Comparison of ENCODE assay signal across 25 mouse cellular contexts in the genomic region with DNA sequence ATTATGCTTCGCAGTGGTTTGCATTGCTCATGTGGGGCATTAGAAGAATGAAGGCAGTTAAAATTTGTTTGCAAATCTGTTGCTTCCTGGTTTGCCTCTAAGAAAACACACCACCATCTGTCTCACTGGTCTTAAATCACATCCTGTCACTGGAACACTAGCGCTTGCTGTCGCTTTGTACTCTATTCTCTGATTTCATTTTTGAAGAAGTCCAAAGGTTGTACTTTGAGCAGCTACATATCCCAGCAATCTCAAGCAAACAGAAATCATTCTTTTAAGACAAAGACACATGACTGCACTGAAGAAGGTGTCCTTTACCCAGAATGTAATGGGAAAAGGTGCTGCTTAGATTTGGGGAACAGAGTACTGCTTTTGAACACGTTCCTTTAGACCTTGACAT.
"Had no signal": no experiment of that assay in that cellular context is flagged by ENCODE, and none has a peak within 500 bp of the region (broad histone marks: within the 10 kb centered on the region; RNA-seq: fewer than 3 reads in every experiment).

No protein-coding gene starts in this region.

- H3K27ac ChIP-seq: gastrocnemius, adult 2 months; heart, embryonic 10.5 days; hindbrain, embryonic 10.5 days; hindbrain, embryonic 12.5 days; hindbrain, embryonic 14.5 days; kidney, embryonic 15.5 days; limb, embryonic 13.5 days; limb, embryonic 15.5 days; liver, embryonic 13.5 days; liver, embryonic 15.5 days had no signal

- ATAC-seq: hindbrain, embryonic 16.5 days; inflammation-experienced regulatory T-cells, adult 6 months; liver, postnatal 0 days had no signal

- DNase-seq: gastrocnemius, adult 2 months; gastrocnemius, postnatal 10 days; gastrocnemius, postnatal 25 days; heart, adult 18-20 months; heart, postnatal 10 days; heart, postnatal 4 days; kidney, adult 18-20 months; kidney, adult 8-10 months; kidney, postnatal 14 days; kidney, postnatal 36 days; layer of hippocampus, postnatal 36 days; left cerebral cortex, postnatal 4 days; liver, embryonic 13.5 days; liver, postnatal 0 days had no signal

- H3K9ac ChIP-seq: heart, embryonic 12.5 days; hindbrain, embryonic 12.5 days; hindbrain, embryonic 14.5 days; kidney, embryonic 15.5 days; limb, embryonic 13.5 days; limb, embryonic 15.5 days; liver, embryonic 13.5 days; liver, embryonic 15.5 days; liver, postnatal 0 days had no signal

- H3K4me1 ChIP-seq: heart, embryonic 10.5 days; heart, embryonic 12.5 days; hindbrain, embryonic 10.5 days; hindbrain, embryonic 12.5 days; kidney, embryonic 15.5 days; limb, embryonic 13.5 days; limb, embryonic 15.5 days; liver, embryonic 13.5 days; liver, embryonic 15.5 days had no signal

- H3K9me3 ChIP-seq: heart, embryonic 10.5 days; heart, embryonic 12.5 days; hindbrain, embryonic 10.5 days; hindbrain, embryonic 12.5 days; kidney, embryonic 15.5 days; limb, embryonic 13.5 days; limb, embryonic 15.5 days; liver, embryonic 13.5 days; liver, embryonic 15.5 days had no signal

- H3K4me2 ChIP-seq: heart, embryonic 12.5 days; hindbrain, embryonic 12.5 days; hindbrain, embryonic 14.5 days; kidney, embryonic 15.5 days; limb, embryonic 13.5 days; limb, embryonic 15.5 days; liver, embryonic 13.5 days; liver, embryonic 15.5 days had no signal

- H3K27me3 ChIP-seq: heart, embryonic 12.5 days; hindbrain, embryonic 12.5 days; kidney, embryonic 15.5 days; limb, embryonic 13.5 days; limb, embryonic 15.5 days; liver, embryonic 13.5 days; liver, embryonic 15.5 days had no signal

- H3K4me3 ChIP-seq: gastrocnemius, adult 2 months; heart, embryonic 10.5 days; heart, embryonic 12.5 days; hindbrain, embryonic 10.5 days; hindbrain, embryonic 12.5 days; kidney, embryonic 15.5 days; limb, embryonic 13.5 days; limb, embryonic 15.5 days; liver, embryonic 13.5 days; liver, embryonic 15.5 days had no signal

- H3K36me3 ChIP-seq: heart, embryonic 10.5 days; heart, embryonic 12.5 days; hindbrain, embryonic 10.5 days; hindbrain, embryonic 12.5 days; kidney, embryonic 15.5 days; limb, embryonic 13.5 days; limb, embryonic 15.5 days; liver, embryonic 13.5 days; liver, embryonic 15.5 days had no signal
